Mouse (Mus musculus): ENCODE data around the gene Sult1c2. TPM values are rescaled to one million over a fixed set of nuclear protein-coding genes. Genes with fewer than 3 reads are reported as not detected.
"Not testable (repeated sequence)": the region's sequence is repeated elsewhere in the genome, so short reads cannot be mapped to it uniquely, and the experiment has no call there.

The Sult1c2 gene
- polyA plus RNA-seq, 1 experiment from 2014 or later, result 0.83 TPM

GRCm38 (mm10) chr17:53833366-53833765, 12.8 kb downstream of the Sult1c2 start:
- Histone ChIP-seq H3K9me3 (ENCODE audit: control insufficient read depth, low read length) (no peaks in the 10 kb centered on the region), H3K27me3 (ENCODE audit: control insufficient read depth, insufficient read depth, low read length) (no peaks in the 10 kb centered on the region), H3K36me3 (ENCODE audit: control insufficient read depth, insufficient read depth, low read length) (no peaks in the 10 kb centered on the region), H3K4me2 (replicated peaks; ENCODE audit: low read depth, low read length) (no peak overlapping the region), H3K27ac (ENCODE audit: low read depth, low read length) (no peak overlapping the region), H3K4me3 (ENCODE audit: low read length) (no peak overlapping the region), H3K9ac (ENCODE audit: low read depth, low read length) (no peak overlapping the region), H3K4me1 (ENCODE audit: control insufficient read depth, insufficient read depth, low read length) (no peaks in the 10 kb centered on the region)
- 54% methylated on average over 3 of the region's 3 CpGs for WGBS
- no peak for ATAC-seq (ENCODE audit: low FRiP score, low TSS enrichment)

GRCm38 (mm10) chr17:53803974-53804373, 42.2 kb downstream of the Sult1c2 start:
- not testable (repeated sequence) for H3K9me3 ChIP-seq (ENCODE audit: control insufficient read depth, low read length); H3K27ac ChIP-seq (ENCODE audit: low read depth, low read length); H3K27me3 ChIP-seq (ENCODE audit: control insufficient read depth, insufficient read depth, low read length); H3K4me3 ChIP-seq (ENCODE audit: low read length); H3K4me2 ChIP-seq (replicated peaks; ENCODE audit: low read depth, low read length); H3K36me3 ChIP-seq (ENCODE audit: control insufficient read depth, insufficient read depth, low read length); ATAC-seq (ENCODE audit: low FRiP score, low TSS enrichment); H3K4me1 ChIP-seq (ENCODE audit: control insufficient read depth, insufficient read depth, low read length); H3K9ac ChIP-seq (ENCODE audit: low read depth, low read length)
- 84% methylated on average over 16 of the region's 16 CpGs for WGBS

GRCm38 (mm10) chr17:53783381-53783780, 62.8 kb downstream of the Sult1c2 start:
- 71% methylated on average over 1 of the region's 1 CpGs for WGBS
- no peak overlapping the region for H3K4me3 ChIP-seq (ENCODE audit: low read length)

More at GRCm38 (mm10) chr17:53783381-53783780, 62.8 kb downstream of the Sult1c2 start:
- H3K9me3 ChIP-seq (ENCODE audit: control insufficient read depth, low read length), result no peaks in the 10 kb centered on the region
- no peaks in the 10 kb centered on the region for H3K27me3 ChIP-seq (ENCODE audit: control insufficient read depth, insufficient read depth, low read length)
- no peak overlapping the region for H3K9ac ChIP-seq (ENCODE audit: low read depth, low read length)
- ATAC-seq (ENCODE audit: low FRiP score, low TSS enrichment), result no peak
- H3K27ac ChIP-seq (ENCODE audit: low read depth, low read length), result no peak overlapping the region
- H3K4me2 ChIP-seq (replicated peaks; ENCODE audit: low read depth, low read length), result no peak overlapping the region
- H3K36me3 ChIP-seq (ENCODE audit: control insufficient read depth, insufficient read depth, low read length), result no peaks in the 10 kb centered on the region
- H3K4me1 ChIP-seq (ENCODE audit: control insufficient read depth, insufficient read depth, low read length), result no peaks in the 10 kb centered on the region

Other genes with a start within 250 kb of the Sult1c2 start
- gene Sgo1, start 157.0 kb downstream of the Sult1c2 start, polyA plus RNA-seq (2014; fragmentation: Nextera tagmentation; extraction: Ambion mirVana), result 48.4 and 51.1 TPM in 2 replicates
- gene Sult1c1, start 144.3 kb upstream of the Sult1c2 start, polyA plus RNA-seq (2014; fragmentation: Nextera tagmentation; extraction: Ambion mirVana), result not detected in 2 replicates

Measured in kidney, embryonic 14.5 days (tissue).